Mouse (Mus musculus) embryo, embryonic 9.5 days (tissue): ENCODE results near the gene Man1b1.

ENCODE experiments used
- DNase-seq: peaks from one replicate; pipeline ENCODE4 v3.0.0-alpha.2; 2017; ENCODE audit errors: extremely low spot score

Man1b1 gene

DNA sequence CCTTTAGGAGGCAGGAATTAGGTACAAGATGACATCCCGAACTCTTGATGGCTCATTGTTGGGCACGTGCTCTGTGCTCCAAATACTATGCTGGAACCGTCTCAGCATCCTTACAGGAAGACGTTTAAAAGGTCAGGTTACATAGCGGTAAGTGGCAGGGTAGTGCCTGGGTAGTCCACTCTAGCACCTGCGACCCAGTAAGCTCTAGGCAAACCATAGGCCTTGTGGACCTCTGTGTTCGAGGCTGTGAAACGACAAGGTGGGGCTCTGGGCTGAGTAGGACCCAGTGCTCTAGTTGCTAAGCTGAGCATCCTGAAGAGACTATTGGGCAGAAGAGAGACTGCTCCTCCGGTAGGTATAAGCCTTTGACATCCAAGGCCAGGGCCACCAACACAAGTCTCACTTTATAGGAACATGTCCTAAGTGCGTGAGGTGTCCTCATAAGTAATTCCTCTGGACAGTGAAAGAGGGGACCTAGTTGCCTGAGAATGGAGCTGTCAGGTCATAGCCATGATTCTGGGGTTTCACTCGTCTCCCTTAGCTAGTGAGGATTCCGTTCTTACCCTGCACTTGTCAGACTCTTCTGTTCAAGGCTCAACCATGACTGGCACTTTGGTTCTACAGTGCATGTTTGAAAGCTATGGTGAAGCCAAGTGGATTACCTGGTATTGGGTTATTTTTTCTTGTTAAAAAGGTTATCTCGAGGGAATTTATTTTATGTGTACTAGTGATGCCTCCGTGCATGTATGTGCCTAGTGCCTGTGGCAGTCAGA, 26.4 kb upstream of the Man1b1 start:
- DNase-seq, result no peak

DNA sequence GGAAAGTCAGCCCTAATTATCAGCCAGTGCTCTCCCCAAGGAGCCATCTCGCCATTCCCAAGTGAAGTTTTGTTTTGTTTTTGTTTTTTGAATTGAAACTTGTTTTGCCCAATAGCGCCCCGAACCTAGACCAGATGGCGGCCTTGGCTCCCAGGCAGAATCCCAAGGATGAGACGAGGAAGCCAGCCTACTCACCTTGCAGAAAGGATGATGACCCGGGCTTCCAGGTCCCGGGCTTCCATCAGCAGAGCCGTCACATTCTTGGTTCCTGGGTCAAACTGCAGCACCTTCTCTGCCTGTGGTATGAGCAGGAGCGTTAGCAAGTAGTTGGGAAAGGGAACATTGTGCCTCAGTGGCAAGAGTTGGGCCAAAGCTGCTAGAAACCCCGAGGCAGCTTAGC, 22.0 kb upstream of the Man1b1 start:
- DNase-seq, result no peak

DNA sequence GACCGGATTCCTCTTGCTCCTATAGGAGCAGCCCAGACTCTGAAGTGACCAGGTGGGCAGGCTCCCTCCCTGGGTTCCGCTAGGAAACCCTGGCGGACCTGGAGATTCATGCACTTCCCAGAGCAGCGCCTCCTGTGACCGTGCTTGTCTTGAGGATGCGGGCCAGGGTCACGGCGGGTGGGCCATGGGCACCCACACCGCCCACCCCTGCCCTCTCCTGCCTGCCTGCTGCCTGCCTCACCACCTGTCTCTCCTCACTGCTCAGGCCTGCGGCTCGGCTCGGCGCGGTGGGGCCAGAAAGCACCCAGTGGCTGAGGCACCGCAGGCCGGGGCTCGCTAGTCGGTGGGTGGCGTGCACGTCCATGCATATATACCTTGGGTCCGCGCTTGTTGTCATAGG, 21.2 kb upstream of the Man1b1 start:
- DNase-seq, result no peak

DNA sequence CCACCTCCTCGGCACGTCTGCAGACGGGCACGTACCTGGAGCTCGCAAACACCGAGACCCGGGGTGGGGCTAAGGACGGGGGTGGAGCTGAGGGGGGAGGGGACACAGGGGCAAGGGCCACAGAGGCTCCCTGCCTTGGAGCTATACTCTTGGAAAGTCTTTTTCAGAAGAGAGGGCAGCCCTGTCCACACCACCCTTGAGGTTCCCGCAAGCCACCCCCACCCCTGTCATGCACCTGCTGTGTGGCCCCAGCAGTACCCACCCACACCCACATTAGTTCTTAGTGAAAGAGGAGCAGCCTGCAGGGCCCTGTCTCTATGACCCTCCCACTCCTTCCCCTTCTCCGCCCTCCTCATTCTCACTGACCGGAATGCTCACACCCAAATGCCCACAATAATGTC, 20.6 kb upstream of the Man1b1 start:
- DNase-seq, result no peak

DNA sequence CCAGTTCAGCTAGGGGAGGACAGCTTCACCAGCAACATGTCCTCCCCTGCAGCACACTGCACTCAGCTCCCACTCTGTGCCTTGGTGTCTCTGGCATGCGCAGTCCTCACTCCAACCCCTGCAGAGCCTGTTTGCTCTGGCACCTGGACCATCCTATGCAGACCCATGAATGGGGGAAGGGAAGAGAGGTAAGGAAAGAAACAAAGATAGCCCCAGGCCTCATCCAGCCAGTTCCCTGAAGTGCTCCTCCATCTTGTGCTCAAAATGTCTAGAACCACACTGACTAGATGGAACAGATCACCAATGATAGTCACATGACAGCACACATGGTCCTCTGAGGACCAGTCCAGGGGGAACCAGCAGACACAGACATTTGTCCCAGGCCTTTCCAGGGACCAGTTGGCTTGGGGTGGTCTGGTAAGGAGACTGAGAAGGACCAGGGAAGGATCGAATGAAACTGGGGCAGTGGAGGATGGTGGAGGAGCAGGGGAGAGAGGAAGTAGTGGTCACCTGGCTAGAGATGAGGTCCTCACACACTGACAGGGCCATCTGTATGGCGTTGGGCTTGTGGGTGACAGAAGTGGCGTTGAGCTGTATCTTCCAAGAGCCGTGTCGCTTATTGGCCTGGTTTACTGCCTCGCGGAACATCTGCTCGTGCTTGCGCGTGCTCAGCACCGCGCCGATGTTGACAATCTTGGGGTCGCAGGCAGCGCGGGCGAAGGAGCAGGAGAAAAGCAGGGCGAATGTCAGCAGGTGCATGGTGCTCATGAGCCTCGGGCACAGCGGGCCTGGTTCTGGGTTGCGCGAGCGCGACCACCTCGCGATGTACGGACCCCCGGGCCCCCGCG, 13.8 kb upstream of the Man1b1 start:
- no peak for DNase-seq

DNA sequence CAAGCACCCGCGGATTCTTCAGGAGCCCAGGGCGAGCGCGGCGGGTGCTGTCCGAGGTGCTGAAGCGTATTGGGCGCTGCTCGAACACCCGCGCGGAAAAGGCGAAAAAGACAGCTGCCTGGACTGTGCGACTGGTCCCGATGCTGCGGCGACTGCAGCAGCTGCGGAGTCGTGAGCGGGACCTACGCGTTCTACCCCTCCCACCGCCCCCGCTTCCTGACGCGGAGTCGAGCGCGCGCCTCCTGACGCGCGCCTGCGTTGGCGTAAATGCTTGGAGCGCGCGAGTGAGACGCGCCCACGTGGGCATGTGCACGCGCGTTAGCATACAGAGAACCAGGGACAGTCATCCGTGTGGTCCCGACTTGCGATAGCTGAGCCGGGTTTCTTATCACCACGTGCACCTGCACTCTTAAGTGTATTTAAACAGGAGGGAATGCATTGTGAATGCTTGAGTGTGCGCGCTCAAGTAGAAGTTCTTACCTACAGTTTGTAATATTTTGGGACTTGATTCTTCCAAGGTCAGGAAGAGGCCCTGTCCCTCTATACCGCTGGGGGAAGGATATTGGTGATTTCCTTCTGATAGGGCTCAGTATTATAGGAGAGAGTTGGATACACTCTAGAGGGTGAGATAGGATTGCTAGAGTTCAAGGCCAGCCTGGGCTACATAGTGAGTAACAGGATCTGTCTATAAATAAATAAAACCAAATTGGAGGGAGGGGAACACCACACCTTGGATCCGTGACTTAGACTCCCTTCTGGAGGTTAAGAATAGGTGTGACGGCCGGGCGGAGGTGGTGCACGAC, 13.0 kb upstream of the Man1b1 start, which contains the start of gene Grin1:
Gene Grin1, minus strand, starts transcription at position 217 of the 803 bp plus-strand sequence.
- DNase-seq, result peak; percentile 75

DNA sequence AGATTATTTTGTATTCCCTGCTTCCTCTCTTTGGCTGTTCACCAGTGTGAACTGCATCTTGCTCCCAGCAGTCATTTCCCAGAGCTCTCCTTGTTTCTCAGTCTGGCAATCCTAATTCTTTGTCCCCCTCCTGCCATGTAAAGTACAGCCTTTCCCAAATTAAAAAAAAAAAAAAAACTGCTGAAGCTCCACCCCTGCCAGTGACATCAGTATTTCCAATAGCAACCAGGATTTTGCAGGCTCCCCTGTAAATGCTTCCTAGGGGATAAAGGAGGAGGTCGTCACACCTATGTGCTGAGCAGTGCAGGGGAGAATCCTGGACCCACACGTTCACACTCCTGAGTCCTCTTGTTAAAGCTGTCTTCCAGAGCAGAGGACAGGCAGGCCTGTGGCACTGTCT, 12.1 kb upstream of the Man1b1 start:
- no peak for DNase-seq

DNA sequence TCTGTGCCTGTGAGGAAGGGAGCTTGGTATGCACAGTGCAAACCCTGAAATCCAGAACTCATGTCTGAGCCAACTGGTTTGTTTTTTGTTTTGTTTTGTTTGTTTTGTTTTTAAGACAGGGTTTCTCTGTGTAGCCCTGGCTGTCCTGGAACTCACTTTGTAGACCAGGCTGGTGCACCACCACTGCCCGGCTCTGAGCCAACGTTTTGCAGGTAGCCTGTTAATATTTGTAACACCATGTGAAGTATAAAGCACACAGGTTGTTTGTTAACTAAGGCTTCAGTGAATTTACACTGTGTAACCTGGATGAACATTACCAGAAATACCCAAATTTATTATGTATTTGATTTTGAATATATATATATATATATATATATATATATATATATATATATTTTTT, 6.1 kb upstream of the Man1b1 start:
- DNase-seq, result no peak

DNA sequence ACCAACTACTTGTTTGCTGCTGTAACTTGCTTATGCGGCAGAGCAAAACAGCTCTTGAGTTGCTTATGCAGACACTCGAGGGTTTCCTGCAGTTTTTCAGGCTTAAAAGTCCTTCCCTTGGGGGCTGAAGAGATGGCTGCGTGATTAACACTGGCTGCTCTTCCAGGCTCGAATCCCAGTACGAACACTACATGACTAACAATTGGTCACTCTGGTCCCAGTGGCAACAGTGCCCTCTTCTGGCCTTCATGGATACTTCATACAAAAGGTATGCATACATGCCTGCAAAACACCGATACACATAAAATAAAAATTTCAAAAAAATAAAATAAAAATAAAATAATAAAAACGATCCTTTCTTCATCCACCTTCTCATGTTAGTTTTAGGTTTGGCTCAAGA, 3.7 kb upstream of the Man1b1 start:
- peak; percentile 29 for DNase-seq

DNA sequence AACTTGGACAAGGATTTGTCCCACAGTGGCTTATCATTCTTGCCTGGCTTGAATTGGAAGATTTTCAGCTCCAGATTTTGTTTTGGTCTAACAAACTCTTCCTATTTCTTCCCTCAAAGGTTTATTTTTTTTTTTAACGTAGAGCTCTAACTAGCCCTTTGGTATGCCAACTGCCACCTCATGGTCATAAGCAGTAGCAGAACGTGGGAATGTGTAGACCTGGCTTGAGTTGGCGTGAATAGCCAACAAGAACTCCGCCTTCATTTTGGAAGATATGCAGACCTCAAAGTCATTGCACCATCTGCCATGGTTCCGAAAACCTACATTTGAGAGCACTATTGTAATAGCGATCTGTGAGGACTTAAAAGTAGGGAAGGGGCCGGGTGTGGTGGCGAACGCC, 668 bp upstream of the Man1b1 start:
- no peak for DNase-seq

DNA sequence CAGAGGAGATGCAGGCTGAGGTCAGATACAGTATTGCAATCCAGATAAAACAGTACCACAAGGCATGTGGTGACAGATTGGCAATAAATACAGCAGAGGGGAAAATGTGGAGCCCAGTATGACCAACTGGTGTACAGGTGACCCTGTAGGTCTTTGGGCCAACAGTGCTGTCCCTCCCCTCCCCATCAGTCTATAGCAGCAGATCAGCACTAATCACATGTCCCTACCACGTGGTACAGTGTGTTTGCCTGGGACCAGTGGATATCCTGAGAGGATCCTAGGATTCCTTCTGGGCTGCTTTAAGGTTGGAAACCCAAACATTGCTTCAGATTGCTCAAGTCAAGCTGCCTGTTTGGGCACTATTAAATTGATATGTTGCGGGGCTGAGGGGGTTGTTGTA, 1.4 kb downstream of the Man1b1 start:
- DNase-seq, result no peak

DNA sequence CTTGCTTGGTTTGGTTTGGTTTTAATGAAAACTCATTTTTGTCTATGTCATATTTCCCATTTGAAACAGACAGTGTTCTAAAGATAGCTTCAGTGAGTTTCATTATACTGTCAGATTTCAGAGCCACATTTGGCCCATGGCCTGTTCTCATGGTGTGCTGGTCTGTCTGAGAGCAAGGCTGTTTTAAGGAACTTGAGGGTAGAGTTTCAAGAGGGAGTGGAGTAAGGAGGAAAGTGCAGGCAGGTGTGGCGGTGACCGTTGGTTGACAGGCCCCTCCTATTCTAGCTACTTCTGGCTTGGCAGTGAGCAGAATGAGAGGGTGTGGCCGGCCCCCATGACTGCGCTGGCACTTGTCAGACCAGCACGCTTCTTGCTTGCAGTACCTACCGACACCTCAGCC, 6.2 kb downstream of the Man1b1 start:
- DNase-seq, result no peak

DNA sequence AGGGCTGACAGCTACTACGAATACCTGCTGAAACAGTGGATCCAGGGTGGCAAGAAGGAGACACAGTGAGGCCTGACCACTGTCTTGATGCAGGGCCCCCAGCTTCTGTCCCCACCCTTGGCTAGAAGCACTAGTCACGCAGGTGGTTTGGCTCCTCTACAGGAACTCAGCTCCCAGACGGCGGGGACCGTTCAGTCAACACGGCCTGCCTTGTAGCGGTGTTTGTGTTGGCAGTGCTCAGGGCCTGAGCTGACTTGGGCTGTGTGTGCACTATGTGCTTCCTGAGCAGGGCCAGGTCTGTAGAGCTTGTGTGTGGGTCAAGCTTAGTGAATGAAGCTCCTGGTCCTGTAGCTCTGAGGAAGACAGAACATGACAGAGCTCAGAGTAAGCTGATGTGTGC, 16.0 kb downstream of the Man1b1 start:
- DNase-seq, result no peak

DNA sequence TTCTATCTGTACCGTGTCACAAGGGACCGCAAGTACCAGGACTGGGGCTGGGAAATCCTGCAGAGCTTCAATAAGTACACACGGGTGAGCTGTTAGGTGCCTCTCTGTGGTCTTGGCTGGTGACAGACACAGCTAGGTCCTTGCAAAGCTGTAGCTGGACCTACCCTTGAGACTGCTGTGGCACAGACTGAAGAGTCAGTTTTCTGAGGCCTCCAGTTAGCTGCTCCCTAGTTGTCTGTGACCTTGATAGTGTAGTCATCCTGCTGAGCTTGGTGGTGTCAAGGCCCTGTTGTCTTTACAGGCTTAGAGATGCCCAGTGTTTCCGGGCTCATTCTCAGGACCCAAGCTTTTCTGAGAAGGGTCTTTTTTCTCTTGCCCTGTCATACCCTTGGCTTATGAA, 17.4 kb downstream of the Man1b1 start:
- no peak for DNase-seq

DNA sequence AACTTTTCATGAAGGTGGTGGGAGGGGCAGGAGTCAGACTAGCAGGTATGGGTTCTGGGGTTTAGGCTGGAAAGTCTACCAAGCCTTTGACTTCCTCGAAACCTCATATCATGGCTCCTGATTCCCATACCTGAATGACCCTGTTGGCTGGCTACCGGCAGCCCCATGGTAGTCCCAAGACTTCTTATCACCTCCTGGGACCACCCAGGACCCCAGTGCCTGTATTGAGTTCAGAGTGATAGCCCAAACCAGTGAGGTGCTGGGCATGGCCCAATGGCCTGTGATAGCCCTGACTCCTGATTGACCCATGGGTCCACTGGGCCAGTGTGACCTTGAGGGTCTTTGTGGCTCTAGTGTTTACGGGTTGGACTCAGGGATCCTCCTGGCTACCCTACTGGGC, 18.6 kb downstream of the Man1b1 start:
- no peak for DNase-seq

DNA sequence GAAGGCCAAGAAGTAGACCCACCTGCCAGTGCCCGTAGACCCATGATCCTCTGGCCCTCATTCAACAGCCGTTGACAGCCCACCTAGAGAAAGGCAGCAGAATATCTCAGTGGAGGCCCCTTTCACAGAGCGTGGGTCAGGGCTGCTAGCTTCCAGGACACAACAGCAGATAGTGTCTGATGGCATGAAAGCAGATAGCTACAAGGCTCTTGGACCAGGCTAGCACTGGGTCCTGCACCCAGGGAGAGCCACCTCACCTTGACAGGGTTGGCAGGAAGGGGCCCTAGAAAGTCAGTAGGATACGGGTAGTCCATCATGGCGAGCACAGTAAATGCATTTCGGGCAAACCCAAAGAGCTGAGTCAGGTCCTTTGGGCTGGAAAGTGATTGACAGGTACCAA, 22.1 kb downstream of the Man1b1 start:
- DNase-seq, result no peak

DNA sequence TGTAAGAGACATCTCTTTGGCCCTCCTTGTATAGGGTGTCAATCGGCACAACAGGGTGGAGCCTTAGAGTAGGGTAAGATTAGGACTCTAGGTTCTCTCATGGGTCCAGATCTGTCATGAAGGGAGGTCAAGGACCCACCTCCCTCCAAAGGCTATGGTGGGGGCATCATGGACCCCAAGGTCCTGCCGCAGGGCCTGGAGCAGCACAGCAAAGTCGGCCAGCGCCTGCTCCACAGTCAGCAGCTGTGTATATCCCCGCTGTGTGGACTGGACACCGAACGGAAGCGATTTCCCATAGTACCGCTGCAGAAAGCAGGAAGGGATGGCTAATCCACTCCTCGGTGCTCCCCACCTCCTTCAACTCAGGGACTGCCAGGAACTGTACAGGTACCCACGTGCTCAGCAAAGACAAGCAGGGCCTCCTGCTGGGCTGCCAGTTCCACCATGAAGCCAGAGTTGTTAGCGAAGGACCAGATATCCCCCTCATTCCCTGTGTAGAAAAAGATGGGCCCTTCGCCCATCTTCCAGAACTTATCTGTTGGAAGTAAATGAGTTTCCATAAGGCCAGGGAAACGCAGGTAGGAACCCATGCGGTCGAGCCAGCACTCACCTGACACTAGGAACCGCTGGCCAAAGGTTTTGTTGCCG, 23.4 kb downstream of the Man1b1 start:
- no peak for DNase-seq

DNA sequence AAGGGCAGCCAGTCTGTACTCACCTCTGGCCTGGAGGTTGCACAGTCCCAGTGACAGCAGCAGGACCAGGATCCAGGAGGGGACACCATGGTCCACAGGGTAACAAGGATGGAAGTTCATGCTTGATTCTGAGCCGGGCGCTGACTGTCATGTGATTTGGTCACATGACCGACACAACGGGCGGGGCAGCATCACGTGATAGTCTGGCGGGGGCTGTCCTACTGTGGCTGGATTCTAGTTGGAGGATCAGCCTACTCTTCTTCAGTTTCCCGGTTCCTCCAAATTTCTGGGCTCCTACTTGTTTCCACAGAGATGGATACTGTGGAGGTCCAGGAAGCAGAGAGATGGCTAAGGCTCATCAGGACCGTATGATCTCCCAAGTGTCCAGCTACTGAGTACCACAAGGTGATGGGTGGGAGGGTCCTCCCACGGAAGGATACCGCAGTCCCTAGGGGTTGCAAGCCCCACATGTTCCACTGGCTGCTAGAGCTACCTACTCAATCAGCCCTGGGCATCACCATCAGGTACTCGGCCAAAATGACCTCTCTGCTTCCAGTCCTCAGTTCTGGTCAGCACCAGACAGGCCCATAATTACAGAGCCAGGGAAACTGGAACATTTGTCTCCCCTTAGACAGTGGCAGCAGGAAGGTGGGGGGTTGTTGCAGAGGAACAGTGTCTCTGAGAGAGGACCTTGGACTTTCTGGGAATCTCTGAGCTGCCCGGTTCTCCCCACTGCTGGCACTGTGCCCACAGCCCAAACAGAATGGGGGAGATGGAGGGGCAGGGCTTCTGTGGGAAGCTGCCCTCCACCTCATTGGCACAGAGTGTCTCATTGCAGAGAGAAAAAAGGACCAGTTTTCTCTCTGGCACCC, 24.3 kb downstream of the Man1b1 start, which contains the start of gene Dpp7:
Gene Dpp7, minus strand, starts transcription at position 152 of the 872 bp plus-strand sequence.
- peak; percentile 84 for DNase-seq

DNA sequence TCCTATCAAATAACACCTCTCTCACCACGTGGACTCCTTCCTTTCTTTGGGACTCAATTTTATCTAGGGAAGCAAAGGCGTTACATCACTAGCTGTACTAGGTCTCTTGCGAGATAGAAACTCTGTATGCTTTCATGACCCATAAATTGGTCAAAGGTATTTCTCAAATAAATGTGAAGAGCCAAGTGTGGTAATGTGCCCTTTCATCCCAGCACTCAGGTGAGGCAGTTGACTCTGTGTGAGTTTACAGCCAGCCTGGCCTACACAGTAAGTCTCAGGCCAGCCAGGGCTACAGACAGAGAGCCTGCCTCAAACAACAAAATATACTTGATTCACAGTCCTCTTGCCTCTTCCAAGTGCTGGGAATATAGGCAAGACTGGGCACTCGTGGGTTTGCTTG, 27.7 kb downstream of the Man1b1 start:
- DNase-seq, result no peak

DNA sequence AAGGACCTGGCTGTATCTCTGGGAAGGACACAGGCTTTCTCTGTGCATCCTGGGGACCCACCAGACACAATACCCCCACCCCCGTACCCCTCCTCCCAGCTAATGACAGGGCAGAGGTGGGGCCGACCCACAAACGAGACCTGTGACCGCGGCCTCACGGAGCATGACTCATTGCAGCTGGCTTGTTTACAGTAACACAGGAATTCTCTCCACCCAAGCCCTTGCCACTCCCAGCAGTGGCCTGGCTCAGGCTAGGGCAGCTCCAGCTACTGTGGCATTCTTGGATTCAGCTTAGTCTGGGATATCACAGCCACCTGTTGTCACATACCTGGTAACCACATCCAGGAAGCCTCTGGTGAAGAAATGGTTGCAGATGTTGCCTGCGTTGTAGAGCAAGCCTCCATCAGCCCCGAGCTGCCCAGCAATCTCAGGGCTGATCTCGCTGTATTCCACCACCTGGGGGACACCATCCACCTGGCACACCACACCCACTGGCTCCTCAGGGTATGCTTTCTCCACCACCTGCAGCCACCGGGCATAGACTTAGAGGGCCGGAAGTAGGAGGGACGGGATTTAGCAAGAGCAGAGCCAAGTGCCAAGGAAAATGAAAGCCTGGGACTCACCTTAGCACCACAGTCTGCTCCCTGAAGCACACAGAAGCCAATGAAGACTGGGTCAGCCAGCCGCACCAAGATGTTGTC, 31.5 kb downstream of the Man1b1 start:
- DNase-seq, result no peak
